Mouse (Mus musculus) layer of hippocampus, adult 9-10 months (tissue): ENCODE data around the gene Sptlc3.

Experiments
- DNase-seq: peaks from one replicate; pipeline ENCODE4 v3.0.0; 2022; ENCODE audit warnings: low spot score

The Sptlc3 gene

GRCm38 (mm10) chr2:139637861-139638260 is 144.1 kb downstream of the Sptlc3 start:
- DNase-seq: no peak

- DNase-seq: no peak
Observed at GRCm38 (mm10) chr2:139641757-139642385, 148.2 kb downstream of the Sptlc3 start.

GRCm38 (mm10) chr2:139649518-139649917 is 155.8 kb downstream of the Sptlc3 start:
- peak; percentile 8 for DNase-seq

DNA sequence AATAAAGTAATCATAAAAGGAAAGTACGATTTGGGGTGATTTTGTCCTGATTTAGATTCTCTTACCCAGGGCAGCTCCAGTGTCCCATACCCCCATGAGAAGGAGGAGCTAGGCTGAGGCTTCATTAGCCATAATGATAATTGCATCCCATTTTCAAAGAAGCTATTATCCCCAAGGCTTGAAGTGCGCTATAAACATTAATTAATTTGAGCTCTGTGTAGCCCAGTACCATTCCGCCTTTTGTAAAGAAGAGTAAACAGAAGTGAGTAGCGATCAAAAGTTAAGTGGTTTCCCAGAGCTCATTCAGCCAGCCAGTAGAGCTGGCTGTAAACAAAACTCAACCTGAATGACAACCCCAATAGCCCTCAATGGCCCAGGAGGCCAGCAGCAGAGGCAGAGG is 163.0 kb downstream of the Sptlc3 start:
- no peak for DNase-seq

DNA sequence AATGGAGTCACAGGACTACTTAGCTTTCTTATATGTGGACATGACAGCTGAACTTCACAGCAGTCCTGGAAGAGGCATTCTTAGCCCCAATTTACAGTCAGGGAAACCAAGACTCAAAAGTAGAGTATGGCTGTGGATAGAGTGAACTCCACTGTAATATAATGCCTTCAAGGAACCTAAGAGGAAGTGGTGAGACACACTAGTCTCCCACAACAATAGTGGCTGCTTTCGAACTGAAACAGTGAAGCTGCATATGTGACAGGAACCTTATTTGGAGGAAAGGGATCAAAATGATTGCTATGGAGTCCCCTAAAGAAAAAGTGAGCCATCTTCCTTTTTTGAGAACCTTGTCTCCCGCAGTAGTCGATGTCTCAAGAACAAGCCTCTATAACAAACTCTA is 178.1 kb downstream of the Sptlc3 start:
- no peak for DNase-seq

DNA sequence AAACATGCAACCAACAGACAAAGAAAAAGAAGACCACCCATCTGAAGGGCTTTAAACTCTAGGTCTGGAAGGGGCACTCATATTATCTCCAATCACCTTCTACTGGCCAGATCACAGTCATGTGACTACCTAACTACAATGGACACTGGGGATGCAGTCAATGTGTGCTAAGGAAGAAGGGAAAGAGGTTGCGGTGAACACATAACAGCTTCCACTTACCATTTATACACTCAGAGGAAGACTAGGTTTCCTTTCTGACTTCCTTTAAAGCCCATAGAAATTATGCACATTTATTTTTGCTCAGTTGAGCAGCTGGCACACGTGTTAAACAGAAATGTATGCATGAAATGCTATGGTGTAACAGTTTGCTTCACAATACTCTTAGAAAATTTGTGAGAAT is 178.7 kb downstream of the Sptlc3 start:
- no peak for DNase-seq

DNA sequence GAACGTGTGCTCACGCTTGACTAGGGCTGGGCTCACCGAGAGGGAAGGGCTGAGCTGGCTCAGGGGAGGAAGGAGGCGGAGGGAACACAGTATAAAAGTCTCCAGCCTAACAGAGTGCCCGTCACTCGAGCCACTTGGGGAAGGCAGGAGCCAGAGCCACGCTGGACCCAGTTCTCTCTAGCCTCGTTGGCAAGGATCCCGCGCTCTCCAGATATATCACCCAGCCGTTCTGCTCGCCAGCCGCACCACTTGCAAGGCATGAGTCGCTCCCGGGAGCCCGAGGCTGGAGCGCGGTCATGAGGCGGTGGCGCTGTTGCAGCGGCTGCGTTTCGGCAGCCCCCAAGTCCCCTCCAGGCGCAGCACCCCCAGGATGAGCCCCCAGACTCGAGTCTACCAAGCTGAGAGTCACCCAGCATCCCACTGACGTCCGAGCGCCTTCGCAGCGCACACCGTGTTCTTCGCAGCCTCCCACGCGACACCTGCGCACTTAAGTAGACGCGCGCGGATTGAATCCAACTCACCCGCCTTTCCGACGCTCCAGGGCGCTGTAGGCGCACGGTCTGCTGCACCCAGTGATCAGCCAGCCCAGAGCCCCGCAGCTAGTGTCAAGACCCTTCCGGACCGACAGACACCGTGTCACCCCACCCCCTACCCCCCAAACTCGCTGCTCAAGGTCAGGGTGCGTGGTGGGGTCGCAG is 183.5 kb downstream of the Sptlc3 start:
- DNase-seq: peak; percentile 43

GRCm38 (mm10) chr2:139677809-139678274 is 184.1 kb downstream of the Sptlc3 start, which contains the start of gene Ism1:
Ism1 (plus strand) TSS chr2:139678178.
- DNase-seq: no peak

DNA sequence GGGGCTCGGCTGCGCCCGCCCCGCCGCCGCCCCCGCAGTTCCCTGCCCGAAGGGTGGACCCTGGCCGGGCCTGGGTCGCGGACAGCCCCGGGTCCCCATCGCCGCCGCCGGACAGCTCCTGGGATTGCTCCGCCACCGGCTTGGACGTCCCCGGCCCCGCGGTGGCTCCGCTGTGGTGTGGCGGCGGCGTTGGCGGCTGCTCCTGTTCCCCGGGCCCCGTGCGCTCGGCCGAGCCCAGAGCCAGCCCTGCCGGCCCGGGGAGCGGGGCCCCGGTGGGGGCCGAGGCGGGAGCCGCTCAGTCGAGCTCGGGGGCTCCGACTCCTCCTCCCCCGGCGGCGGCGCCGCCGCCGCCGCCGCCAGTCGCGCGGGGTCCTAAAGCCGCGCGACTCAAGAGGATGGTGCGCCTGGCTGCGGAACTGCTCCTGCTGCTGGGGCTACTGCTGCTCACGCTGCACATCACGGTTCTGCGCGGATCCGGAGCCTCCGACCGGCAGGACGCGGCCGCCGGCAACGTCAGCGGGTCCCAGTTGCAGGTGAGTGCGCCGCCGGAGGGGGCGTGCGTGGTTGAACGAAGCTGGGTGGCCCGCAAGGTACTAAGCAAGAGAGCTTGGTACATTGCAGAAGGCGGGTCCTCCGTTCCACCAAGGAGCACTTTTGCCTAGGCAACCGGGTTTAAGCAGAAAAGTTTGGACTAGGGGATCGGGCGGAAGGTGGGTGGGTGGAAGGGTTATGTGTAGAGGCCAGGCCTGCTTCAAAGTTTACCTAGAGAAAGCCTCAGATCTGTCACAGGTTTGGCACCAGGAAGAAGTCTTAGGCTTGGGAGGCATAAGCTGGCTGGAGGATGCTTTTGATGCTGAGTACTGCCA is 184.8 kb downstream of the Sptlc3 start:
- peak; percentile 18 for DNase-seq

DNA sequence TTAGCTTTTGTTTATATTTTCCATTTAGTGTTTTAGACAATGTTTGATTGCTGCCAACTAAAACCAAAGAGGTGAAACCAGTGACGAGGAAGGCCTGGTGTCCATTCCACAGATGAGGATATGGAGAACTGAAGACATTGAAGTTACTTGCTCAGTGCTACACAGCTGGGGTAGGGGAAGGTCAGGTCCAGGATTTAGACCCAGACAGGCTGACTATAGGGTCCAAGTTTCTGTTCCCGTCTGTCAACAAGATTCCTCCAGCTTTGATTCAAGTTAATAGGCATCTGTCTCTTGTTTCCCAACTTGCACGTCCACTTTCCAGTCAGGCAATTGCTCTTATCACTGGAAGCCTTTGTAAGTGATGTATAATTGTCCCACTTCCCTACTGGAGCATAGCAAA is 188.8 kb downstream of the Sptlc3 start:
- DNase-seq: no peak
